Mouse (Mus musculus): ENCODE results near the gene Tnfrsf9. TPM values are rescaled to one million over a fixed set of nuclear protein-coding genes. Genes with fewer than 3 reads are reported as not detected.

The Tnfrsf9 gene
- polyA plus RNA-seq, 1 experiment from 2014 or later, result 0.66 TPM

DNA sequence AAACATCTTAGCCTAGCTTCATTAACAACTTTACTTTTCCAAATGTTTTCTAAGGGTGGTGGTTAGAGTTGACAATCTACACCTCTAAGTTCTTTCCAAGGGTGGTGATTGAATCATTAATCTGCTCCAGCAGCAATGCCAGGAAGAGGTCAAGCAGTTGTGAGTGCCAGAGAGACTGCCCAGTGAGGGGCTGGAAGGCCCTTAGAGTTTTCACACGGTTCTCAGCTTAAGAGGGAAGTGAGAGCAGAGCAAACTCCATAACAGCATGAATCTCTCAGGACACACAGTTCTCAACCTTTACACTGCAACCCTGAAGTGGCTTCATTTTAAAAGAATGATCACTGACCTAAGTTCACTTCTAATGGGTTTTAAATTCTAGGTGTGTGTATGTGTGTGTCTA is 60.8 kb downstream of the Tnfrsf9 start:
- no peaks in the 10 kb centered on the region for H3K27me3 ChIP-seq
- no peaks in the 10 kb centered on the region for H3K4me1 ChIP-seq
- H3K9me3 ChIP-seq, result no peaks in the 10 kb centered on the region
- no peak overlapping the region for H3K27ac ChIP-seq (replicated peaks)
- no peak for ATAC-seq (ENCODE audit: low FRiP score, low read depth)
- 41% methylated on average over 1 of the region's 1 CpGs for WGBS
- no peaks in the 10 kb centered on the region for H3K36me3 ChIP-seq
- H3K4me3 ChIP-seq, result no peak overlapping the region
- no peak overlapping the region for H3K4me2 ChIP-seq (replicated peaks)
- no peak overlapping the region for H3K9ac ChIP-seq (replicated peaks)

DNA sequence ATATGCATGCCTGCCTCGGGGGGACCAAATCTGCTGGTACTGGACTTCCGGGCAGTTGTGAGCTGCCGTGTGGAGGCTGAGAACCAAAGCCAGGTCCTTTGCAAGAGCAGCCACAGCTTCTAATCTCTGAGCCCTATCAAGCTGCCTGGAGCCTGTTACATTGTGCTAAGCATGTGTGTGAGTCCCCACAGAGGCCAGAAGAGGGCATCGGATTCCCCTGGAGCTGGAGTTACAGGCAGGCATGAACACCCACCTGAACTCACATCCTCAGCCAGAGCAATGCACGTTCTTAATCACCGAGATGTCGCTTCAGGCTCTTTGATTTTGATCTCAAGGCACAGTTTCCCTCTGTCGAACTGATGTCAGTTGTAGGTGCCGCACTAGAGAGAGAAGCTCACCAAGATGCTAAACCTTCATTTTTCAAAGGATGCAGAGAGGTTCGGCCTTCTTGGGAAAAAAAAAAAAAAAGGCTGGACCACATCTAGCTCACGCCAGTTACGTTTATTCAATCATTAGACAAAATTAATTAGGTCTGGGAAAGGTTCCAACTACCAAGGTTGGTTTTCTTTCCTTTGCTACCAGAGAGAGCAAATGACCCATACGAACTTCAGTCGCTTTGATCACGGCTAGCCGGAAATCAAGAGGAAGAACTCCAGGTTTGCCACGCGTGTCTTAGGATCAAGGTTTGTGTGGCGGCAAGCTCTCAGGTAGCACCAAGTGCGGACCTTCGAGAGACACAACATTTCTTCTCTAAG is 64.0 kb downstream of the Tnfrsf9 start:
- Histone ChIP-seq H3K4me2 (replicated peaks) (no peak overlapping the region), H3K4me3 (no peak overlapping the region), H3K9me3 (no peaks in the 10 kb centered on the region), H3K9ac (replicated peaks) (no peak overlapping the region), H3K4me1 (no peaks in the 10 kb centered on the region), H3K36me3 (no peaks in the 10 kb centered on the region), H3K27me3 (no peaks in the 10 kb centered on the region), H3K27ac (replicated peaks) (no peak overlapping the region)
- 92% methylated on average over 21 of the region's 21 CpGs for WGBS
- ATAC-seq (ENCODE audit: low FRiP score, low read depth), result no peak

DNA sequence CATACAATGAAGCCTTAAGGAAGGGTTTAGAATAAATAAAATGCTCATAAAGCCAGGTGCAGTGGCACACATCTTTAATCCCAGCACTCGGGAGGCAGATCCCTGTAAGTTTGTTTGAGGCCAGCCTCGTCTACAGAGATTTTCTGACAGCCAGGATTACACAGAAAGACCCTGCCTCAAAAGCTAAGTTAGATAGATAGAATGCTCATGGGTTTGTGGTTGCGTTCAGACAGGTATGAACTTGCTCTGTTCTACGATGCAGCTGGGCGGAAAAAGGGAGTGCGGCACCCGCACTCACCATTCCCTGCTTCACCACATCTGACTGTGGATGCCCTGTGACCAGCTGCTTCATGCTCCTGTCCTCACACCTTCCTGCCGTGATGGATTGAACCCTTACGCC is 65.1 kb downstream of the Tnfrsf9 start:
- ATAC-seq (ENCODE audit: low FRiP score, low read depth), result no peak
- Histone ChIP-seq H3K9ac (replicated peaks) (no peak overlapping the region), H3K27me3 (no peaks in the 10 kb centered on the region), H3K9me3 (no peaks in the 10 kb centered on the region), H3K4me1 (no peaks in the 10 kb centered on the region), H3K27ac (replicated peaks) (no peak overlapping the region), H3K36me3 (no peaks in the 10 kb centered on the region), H3K4me3 (no peak overlapping the region), H3K4me2 (replicated peaks) (no peak overlapping the region)
- WGBS, result 86% methylated on average over 9 of the region's 9 CpGs

DNA sequence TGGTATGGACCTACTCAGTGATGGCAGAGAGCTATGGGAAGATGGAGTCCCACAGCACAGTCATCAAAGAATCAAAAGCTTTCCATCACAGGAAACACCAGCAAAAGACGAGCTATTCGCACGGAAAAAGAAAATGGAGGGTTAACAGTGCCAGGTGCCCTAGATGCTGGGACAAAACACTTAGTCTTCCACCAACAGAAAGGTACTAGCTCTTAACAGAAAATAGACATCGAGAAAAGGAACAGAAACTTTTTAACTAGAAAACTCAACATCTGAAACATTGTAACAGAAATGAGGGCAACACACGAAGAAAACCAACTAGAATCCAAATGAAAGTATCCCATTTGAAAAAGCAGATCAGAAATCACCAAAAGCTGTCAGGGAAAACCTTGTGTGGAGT is 65.8 kb downstream of the Tnfrsf9 start:
- H3K9me3 ChIP-seq, result no peaks in the 10 kb centered on the region
- no peak for ATAC-seq (ENCODE audit: low FRiP score, low read depth)
- H3K27ac ChIP-seq (replicated peaks), result no peak overlapping the region
- no peak overlapping the region for H3K4me3 ChIP-seq
- H3K27me3 ChIP-seq, result no peaks in the 10 kb centered on the region
- WGBS, result 94% methylated on average over 5 of the region's 5 CpGs
- no peaks in the 10 kb centered on the region for H3K4me1 ChIP-seq
- no peak overlapping the region for H3K9ac ChIP-seq (replicated peaks)
- H3K36me3 ChIP-seq, result no peaks in the 10 kb centered on the region
- H3K4me2 ChIP-seq (replicated peaks), result no peak overlapping the region

DNA sequence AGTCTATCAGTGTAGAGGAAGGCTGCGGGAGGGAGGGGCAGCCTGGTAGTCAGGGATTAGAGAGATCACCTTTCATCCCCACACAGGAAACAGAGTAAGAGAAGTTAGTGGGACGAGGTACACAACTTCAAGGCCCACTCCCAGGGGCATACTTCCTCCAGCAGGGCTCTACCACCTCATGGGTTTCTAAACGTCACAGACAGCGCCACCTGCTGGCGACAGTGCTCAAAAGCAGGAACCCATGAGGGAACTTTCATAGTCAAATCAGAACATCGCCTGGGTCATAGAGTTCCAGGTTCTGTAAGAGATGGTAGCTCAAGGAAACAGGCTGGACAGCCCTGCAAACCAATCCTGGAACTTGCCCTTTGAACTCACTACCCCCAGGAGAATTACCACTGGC is 75.8 kb downstream of the Tnfrsf9 start:
- Histone ChIP-seq H3K27ac (replicated peaks) (no peak overlapping the region), H3K36me3 (no peaks in the 10 kb centered on the region), H3K4me1 (no peaks in the 10 kb centered on the region), H3K4me2 (replicated peaks) (no peak overlapping the region), H3K9me3 (no peaks in the 10 kb centered on the region), H3K4me3 (no peak overlapping the region), H3K27me3 (no peaks in the 10 kb centered on the region), H3K9ac (replicated peaks) (no peak overlapping the region)
- 46% methylated on average over 6 of the region's 6 CpGs for WGBS
- no peak for ATAC-seq (ENCODE audit: low FRiP score, low read depth)

Other genes with a start within 250 kb of the Tnfrsf9 start
- gene Errfi1, start 60.6 kb upstream of the Tnfrsf9 start, polyA plus RNA-seq (2016; fragmentation: Nextera tagmentation; extraction: Ambion mirVana), result 21.2 and 22.1 TPM in 2 replicates
- 355 and 357 TPM in 2 replicates for gene Park7, start 125 bp upstream of the Tnfrsf9 start, polyA plus RNA-seq (2016; fragmentation: Nextera tagmentation; extraction: Ambion mirVana)
- not detected in 2 replicates for gene Uts2, start 82.5 kb downstream of the Tnfrsf9 start, polyA plus RNA-seq (2016; fragmentation: Nextera tagmentation; extraction: Ambion mirVana)
- 5.0 and 5.1 TPM in 2 replicates for gene Per3, start 130.1 kb downstream of the Tnfrsf9 start, polyA plus RNA-seq (2016; fragmentation: Nextera tagmentation; extraction: Ambion mirVana)
- 79.3 and 88.8 TPM in 2 replicates for gene Vamp3, start 143.4 kb downstream of the Tnfrsf9 start, polyA plus RNA-seq (2016; fragmentation: Nextera tagmentation; extraction: Ambion mirVana)
- gene Gm13090, start 175.0 kb downstream of the Tnfrsf9 start, polyA plus RNA-seq (2016; fragmentation: Nextera tagmentation; extraction: Ambion mirVana), result 0.43 TPM in 1 of 2 replicates, not detected in the other

All from midbrain, embryonic 12.5 days (tissue).